Mouse (Mus musculus) CH12.LX (cell line): Measurements from ENCODE around the gene Vmn1r54.

ENCODE experiments used
- CHD1 ChIP-seq: IDR thresholded peaks from 2 replicates; pipeline ENCODE4 v1.6.1; 2012; ENCODE audit warnings: low read depth, low read length, improper control_type of control experiment, inconsistent platforms
- CTCF ChIP-seq, 2 experiments: IDR thresholded peaks in 1 of 2; conservative IDR thresholded peaks in 1 of 2; 2 replicates each; pipeline ENCODE4 v1.5.1; 2011 to 2012; ENCODE audit warnings: low read depth in 2 of 2, low read length in 2 of 2, improper control_type of control experiment in 1 of 2, inconsistent platforms in 1 of 2, mild to moderate bottlenecking in 1 of 2, moderate library complexity in 1 of 2
- EP300 ChIP-seq: IDR thresholded peaks from 2 replicates; pipeline ENCODE4 v1.6.1; 2011; ENCODE audit warnings: low read length, improper control_type of control experiment
- GABPA ChIP-seq: IDR thresholded peaks from 2 replicates; pipeline ENCODE4 v1.6.1; 2012; ENCODE audit warnings: low read depth, low read length, improper control_type of control experiment, inconsistent platforms; ENCODE audit not compliant: insufficient replicate concordance
- MAX ChIP-seq: IDR thresholded peaks from 2 replicates; pipeline ENCODE4 v1.6.1; 2011; ENCODE audit warnings: low read length, improper control_type of control experiment
- NELFE ChIP-seq: IDR thresholded peaks from 2 replicates; pipeline ENCODE4 v1.6.1; 2011; ENCODE audit warnings: low read depth, low read length, improper control_type of control experiment
- NRF1 ChIP-seq: IDR thresholded peaks from 2 replicates; pipeline ENCODE4 v1.6.1; 2014; ENCODE audit warnings: low read depth, mild to moderate bottlenecking, inconsistent platforms, low read length, improper control_type of control experiment, moderate library complexity
- POLR2A ChIP-seq: IDR thresholded peaks from 2 replicates; pipeline ENCODE4 v1.6.1; 2011; ENCODE audit warnings: low read depth, mild to moderate bottlenecking, improper control_type of control experiment, low read length
- RCOR1 ChIP-seq: conservative IDR thresholded peaks from 2 replicates; pipeline ENCODE4 v1.6.1; 2012; ENCODE audit warnings: low read depth, mild to moderate bottlenecking, inconsistent platforms, low read length, improper control_type of control experiment
- SIN3A ChIP-seq: IDR thresholded peaks from 2 replicates; pipeline ENCODE4 v1.6.1; 2012; ENCODE audit warnings: low read length, improper control_type of control experiment, inconsistent platforms
- SMC3 ChIP-seq: IDR thresholded peaks from 2 replicates; pipeline ENCODE4 v1.6.1; 2011; ENCODE audit warnings: low read depth, low read length, improper control_type of control experiment
- USF1 ChIP-seq: IDR thresholded peaks from 2 replicates; pipeline ENCODE4 v1.6.1; 2014; ENCODE audit warnings: low read depth, mild to moderate bottlenecking, inconsistent platforms, low read length, improper control_type of control experiment
- USF2 ChIP-seq: conservative IDR thresholded peaks from 2 replicates; pipeline ENCODE4 v1.6.1; 2011; ENCODE audit warnings: low read depth, low read length, improper control_type of control experiment
- ZNF384 ChIP-seq: IDR thresholded peaks from 2 replicates; pipeline ENCODE4 v1.6.1; 2012; ENCODE audit warnings: low read depth, low read length, improper control_type of control experiment, inconsistent platforms

GRCm38 (mm10) chr6:90315961-90316360 is 69.9 kb downstream of the Vmn1r54 start:
- TF ChIP-seq CTCF (conservative IDR thresholded peaks at IDR 0.05 in 1 of 2, IDR thresholded peaks at IDR 0.05 in 1 of 2; ENCODE audit: low read depth in 2 of 2, low read length in 2 of 2), result no peak
- no peak for TF ChIP-seq EP300
- TF ChIP-seq SIN3A, result no peak
- TF ChIP-seq USF1, result no peak
- no peak for TF ChIP-seq POLR2A
- no peak for TF ChIP-seq NRF1
- no peak for TF ChIP-seq RCOR1
- no peak for TF ChIP-seq NELFE
- TF ChIP-seq SMC3, result no peak
- no peak for TF ChIP-seq USF2
- TF ChIP-seq ZNF384, result no peak
- no peak for TF ChIP-seq MAX
- TF ChIP-seq CHD1, result no peak
- no peak for TF ChIP-seq GABPA
